Mouse (Mus musculus): ENCODE measurements around the gene Mylk2. TPM values are rescaled to one million over a fixed set of nuclear protein-coding genes. Genes with fewer than 3 reads are reported as not detected.

The Mylk2 gene
- total RNA-seq, 1 experiment = 0.22 TPM

- Histone ChIP-seq H3K36me3 (ENCODE audit: control insufficient read depth, insufficient read depth, low read length, poor library complexity, severe bottlenecking) (no peaks in the 10 kb centered on the region), H3K4me1 (ENCODE audit: control insufficient read depth in 2 of 2, insufficient read depth in 2 of 2, low read length in 2 of 2, poor library complexity in 1 of 2) (no peaks in the 10 kb centered on the region), H3K4me3 (ENCODE audit: insufficient read depth in 1 of 2, low read depth in 1 of 2, low read length in 2 of 2, poor library complexity in 1 of 2, severe bottlenecking in 1 of 2) (peak overlapping the region; percentile 44 to 57; a peak in 3 of 4 replicates), H3K9me3 (ENCODE audit: control insufficient read depth, insufficient read depth, low read depth, low read length) (no peaks in the 10 kb centered on the region), H3K27ac (ENCODE audit: insufficient read depth, low read depth, low read length, poor library complexity, severe bottlenecking) (no peak overlapping the region), H3K9ac (ENCODE audit: insufficient read depth, low read depth, low read length, poor library complexity, severe bottlenecking) (0 out of 2 replicates have a peak overlapping the region, but pooled peaks have one; percentile 22)
- no peak for DNase-seq (ENCODE audit: low read depth, low spot score)
- TF ChIP-seq CHD2 (IDR thresholded peaks at IDR 0.05; ENCODE audit: low read depth, low read length) (no peak), HCFC1 (IDR thresholded peaks at IDR 0.05; ENCODE audit: borderline replicate concordance, insufficient read depth, low read length) (no peak), MAFK (IDR thresholded peaks at IDR 0.05; ENCODE audit: insufficient read depth, low read depth, low read length) (no peak), ZNF384 (IDR thresholded peaks at IDR 0.05; ENCODE audit: low read depth, low read length) (no peak), ZC3H11A (IDR thresholded peaks at IDR 0.05; ENCODE audit: borderline replicate concordance, low read depth, low read length) (no peak)
- in situ Hi-C loops (cut with MboI; ENCODE audit: low sequenced_read_pairs in 2 of 2, unreplicated experiment in 2 of 2) = no loop called here
Observed at GRCm38 (mm10) chr2:152942898-152943515, 31.9 kb downstream of the Mylk2 start.

- TF ChIP-seq MAFK (IDR thresholded peaks at IDR 0.05; ENCODE audit: insufficient read depth, low read depth, low read length) (no peak), ZC3H11A (IDR thresholded peaks at IDR 0.05; ENCODE audit: borderline replicate concordance, low read depth, low read length) (no peak), ZNF384 (IDR thresholded peaks at IDR 0.05; ENCODE audit: low read depth, low read length) (no peak), HCFC1 (IDR thresholded peaks at IDR 0.05; ENCODE audit: borderline replicate concordance, insufficient read depth, low read length) (no peak), CHD2 (IDR thresholded peaks at IDR 0.05; ENCODE audit: low read depth, low read length) (no peak)
- H3K27ac ChIP-seq (ENCODE audit: insufficient read depth, low read depth, low read length, poor library complexity, severe bottlenecking) = no peak overlapping the region
- no peaks in the 10 kb centered on the region for H3K4me1 ChIP-seq (ENCODE audit: control insufficient read depth in 2 of 2, insufficient read depth in 2 of 2, low read length in 2 of 2, poor library complexity in 1 of 2)
- DNase-seq (ENCODE audit: low read depth, low spot score) = no peak
- peak overlapping the region; percentile 44 to 57; a peak in 2 of 4 replicates for H3K4me3 ChIP-seq (ENCODE audit: insufficient read depth in 1 of 2, low read depth in 1 of 2, low read length in 2 of 2, poor library complexity in 1 of 2, severe bottlenecking in 1 of 2)
- no peak overlapping the region for H3K9ac ChIP-seq (ENCODE audit: insufficient read depth, low read depth, low read length, poor library complexity, severe bottlenecking)
- no peaks in the 10 kb centered on the region for H3K36me3 ChIP-seq (ENCODE audit: control insufficient read depth, insufficient read depth, low read length, poor library complexity, severe bottlenecking)
- H3K9me3 ChIP-seq (ENCODE audit: control insufficient read depth, insufficient read depth, low read depth, low read length) = no peaks in the 10 kb centered on the region
- in situ Hi-C loops (cut with MboI; ENCODE audit: low sequenced_read_pairs in 2 of 2, unreplicated experiment in 2 of 2) = no loop called here
Observed at GRCm38 (mm10) chr2:152943568-152943967, 32.4 kb downstream of the Mylk2 start.

- H3K9me3 ChIP-seq (ENCODE audit: control insufficient read depth, insufficient read depth, low read depth, low read length) = no peaks in the 10 kb centered on the region
- no peak for DNase-seq (ENCODE audit: low read depth, low spot score)
- H3K27ac ChIP-seq (ENCODE audit: insufficient read depth, low read depth, low read length, poor library complexity, severe bottlenecking) = no peak overlapping the region
- no peak overlapping the region for H3K9ac ChIP-seq (ENCODE audit: insufficient read depth, low read depth, low read length, poor library complexity, severe bottlenecking)
- H3K4me1 ChIP-seq (ENCODE audit: control insufficient read depth in 2 of 2, insufficient read depth in 2 of 2, low read length in 2 of 2, poor library complexity in 1 of 2) = no peaks in the 10 kb centered on the region
- no peak overlapping the region for H3K4me3 ChIP-seq (ENCODE audit: insufficient read depth in 1 of 2, low read depth in 1 of 2, low read length in 2 of 2, poor library complexity in 1 of 2, severe bottlenecking in 1 of 2)
- H3K36me3 ChIP-seq (ENCODE audit: control insufficient read depth, insufficient read depth, low read length, poor library complexity, severe bottlenecking) = no peaks in the 10 kb centered on the region
- no peak for TF ChIP-seq ZNF384 (IDR thresholded peaks at IDR 0.05; ENCODE audit: low read depth, low read length)
- TF ChIP-seq CHD2 (IDR thresholded peaks at IDR 0.05; ENCODE audit: low read depth, low read length) = no peak
- TF ChIP-seq MAFK (IDR thresholded peaks at IDR 0.05; ENCODE audit: insufficient read depth, low read depth, low read length) = no peak
- TF ChIP-seq ZC3H11A (IDR thresholded peaks at IDR 0.05; ENCODE audit: borderline replicate concordance, low read depth, low read length) = no peak
- no peak for TF ChIP-seq HCFC1 (IDR thresholded peaks at IDR 0.05; ENCODE audit: borderline replicate concordance, insufficient read depth, low read length)
- in situ Hi-C loops (cut with MboI; ENCODE audit: low sequenced_read_pairs in 2 of 2, unreplicated experiment in 2 of 2) = no loop called here
Observed at GRCm38 (mm10) chr2:152944013-152944412, 32.9 kb downstream of the Mylk2 start.

GRCm38 (mm10) chr2:152947098-152947497 is 35.9 kb downstream of the Mylk2 start:
- TF ChIP-seq ZC3H11A (IDR thresholded peaks at IDR 0.05; ENCODE audit: borderline replicate concordance, low read depth, low read length) (no peak), CHD2 (IDR thresholded peaks at IDR 0.05; ENCODE audit: low read depth, low read length) (no peak), HCFC1 (IDR thresholded peaks at IDR 0.05; ENCODE audit: borderline replicate concordance, insufficient read depth, low read length) (no peak), MAFK (IDR thresholded peaks at IDR 0.05; ENCODE audit: insufficient read depth, low read depth, low read length) (no peak), ZNF384 (IDR thresholded peaks at IDR 0.05; ENCODE audit: low read depth, low read length) (no peak)
- H3K4me1 ChIP-seq (ENCODE audit: control insufficient read depth in 2 of 2, insufficient read depth in 2 of 2, low read length in 2 of 2, poor library complexity in 1 of 2) = peaks cover 0 to 3% of the 10 kb centered on the region in 2 experiments; a peak in 1 of 4 replicates
- no peak overlapping the region for H3K9ac ChIP-seq (ENCODE audit: insufficient read depth, low read depth, low read length, poor library complexity, severe bottlenecking)
- in situ Hi-C loops (cut with MboI; ENCODE audit: low sequenced_read_pairs in 2 of 2, unreplicated experiment in 2 of 2) = no loop called here
- no peaks in the 10 kb centered on the region for H3K36me3 ChIP-seq (ENCODE audit: control insufficient read depth, insufficient read depth, low read length, poor library complexity, severe bottlenecking)
- H3K9me3 ChIP-seq (ENCODE audit: control insufficient read depth, insufficient read depth, low read depth, low read length) = no peaks in the 10 kb centered on the region
- H3K27ac ChIP-seq (ENCODE audit: insufficient read depth, low read depth, low read length, poor library complexity, severe bottlenecking) = no peak overlapping the region
- DNase-seq (ENCODE audit: low read depth, low spot score) = no peak
- no peak overlapping the region for H3K4me3 ChIP-seq (ENCODE audit: insufficient read depth in 1 of 2, low read depth in 1 of 2, low read length in 2 of 2, poor library complexity in 1 of 2, severe bottlenecking in 1 of 2)

Measured in ES-E14 (cell line).